Mouse (Mus musculus) retina, adult 2 months (tissue): Measurements from ENCODE around the gene Nrxn1.

Source experiments
- DNase-seq: peaks from one replicate; pipeline ENCODE4 v3.0.0-alpha.2; 2012; ENCODE audit warnings: low read depth, low spot score

Gene Nrxn1

GRCm38 (mm10) chr17:90088314-90088650 lies 1004.6 kb downstream of the Nrxn1 start:
- peak; percentile 59 for DNase-seq

- DNase-seq = no peak
These were observed 1005.1 kb downstream of the Nrxn1 start for GRCm38 (mm10) chr17:90087616-90088313.

- no peak for DNase-seq
These were observed 1006.0 kb downstream of the Nrxn1 start for GRCm38 (mm10) chr17:90086826-90087225.

GRCm38 (mm10) chr17:90079003-90079402 lies 1013.9 kb downstream of the Nrxn1 start:
- no peak for DNase-seq

DNA sequence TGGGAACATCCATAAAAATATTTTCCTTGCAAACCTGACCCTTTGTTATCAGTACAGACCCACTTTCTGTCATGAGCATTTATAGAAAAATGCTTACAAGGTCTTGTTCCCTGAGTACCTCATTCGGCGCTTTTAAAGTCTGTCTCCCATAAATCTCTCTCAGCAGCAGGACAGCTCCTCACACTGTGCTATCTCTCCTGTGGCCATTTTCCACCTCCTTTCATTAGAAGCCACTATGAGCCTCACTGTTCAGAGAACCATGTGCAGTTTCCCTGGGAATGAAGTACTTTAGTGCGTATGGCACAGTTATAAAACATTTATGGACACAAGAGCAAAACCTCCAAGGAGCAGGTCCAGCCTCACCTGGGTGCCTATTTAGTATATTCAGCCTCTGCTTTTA lies 1014.4 kb downstream of the Nrxn1 start:
- no peak for DNase-seq

DNA sequence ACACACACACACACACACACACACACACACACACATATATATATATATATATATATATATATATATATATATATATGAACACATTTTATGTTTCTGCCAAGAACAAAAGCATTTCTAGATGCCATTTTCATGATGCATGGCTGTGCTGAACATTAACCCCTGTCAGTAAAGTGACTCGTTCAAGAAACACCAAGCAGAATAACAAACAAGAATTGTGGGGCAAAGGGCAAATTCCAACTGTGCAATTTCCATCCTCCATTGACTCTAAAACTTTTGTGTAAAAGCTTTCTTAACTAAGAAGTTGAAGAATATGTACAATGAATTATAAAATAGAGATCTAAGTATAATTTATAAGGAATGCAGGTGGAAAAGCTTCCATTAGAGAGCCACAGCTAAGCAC lies 1030.0 kb downstream of the Nrxn1 start:
- DNase-seq = no peak

DNA sequence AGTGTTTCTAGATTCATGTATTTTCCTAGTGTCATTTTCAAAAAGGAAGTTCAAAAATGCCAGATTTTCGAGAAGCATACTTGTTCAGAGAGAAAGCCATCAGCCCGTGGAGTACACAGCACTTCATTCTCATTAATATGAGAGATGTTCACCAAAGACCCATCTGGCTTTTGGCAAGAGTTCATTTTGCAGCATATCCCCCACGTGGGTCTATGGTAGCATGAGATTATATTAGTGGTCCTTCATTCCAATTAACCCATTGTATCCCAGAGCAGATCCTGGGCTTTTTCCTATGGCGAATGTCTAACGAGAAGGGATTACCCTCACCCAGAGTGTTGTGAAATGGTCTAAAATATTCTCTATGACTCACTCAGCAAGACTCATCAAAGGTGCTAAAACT lies 1032.0 kb downstream of the Nrxn1 start:
- no peak for DNase-seq

DNA sequence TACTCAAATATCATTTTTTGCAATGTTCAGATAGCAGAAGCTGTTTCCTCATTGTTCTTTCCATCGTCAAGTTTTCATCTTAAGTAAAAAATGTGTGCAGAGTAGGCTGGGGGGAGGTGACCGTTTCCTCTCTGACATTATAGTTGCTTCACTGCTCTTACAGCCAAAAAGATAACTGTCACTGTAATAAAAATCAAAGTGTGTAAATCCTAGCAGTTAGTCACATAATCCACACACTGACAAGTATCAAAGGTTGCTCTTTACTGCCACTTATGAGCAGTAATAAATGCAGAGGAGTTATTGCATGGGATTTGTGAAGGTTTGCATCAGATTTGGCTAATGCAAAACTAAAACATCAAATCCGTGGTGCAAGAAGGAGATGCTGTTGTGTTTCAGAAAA lies 1032.7 kb downstream of the Nrxn1 start:
- no peak for DNase-seq

DNA sequence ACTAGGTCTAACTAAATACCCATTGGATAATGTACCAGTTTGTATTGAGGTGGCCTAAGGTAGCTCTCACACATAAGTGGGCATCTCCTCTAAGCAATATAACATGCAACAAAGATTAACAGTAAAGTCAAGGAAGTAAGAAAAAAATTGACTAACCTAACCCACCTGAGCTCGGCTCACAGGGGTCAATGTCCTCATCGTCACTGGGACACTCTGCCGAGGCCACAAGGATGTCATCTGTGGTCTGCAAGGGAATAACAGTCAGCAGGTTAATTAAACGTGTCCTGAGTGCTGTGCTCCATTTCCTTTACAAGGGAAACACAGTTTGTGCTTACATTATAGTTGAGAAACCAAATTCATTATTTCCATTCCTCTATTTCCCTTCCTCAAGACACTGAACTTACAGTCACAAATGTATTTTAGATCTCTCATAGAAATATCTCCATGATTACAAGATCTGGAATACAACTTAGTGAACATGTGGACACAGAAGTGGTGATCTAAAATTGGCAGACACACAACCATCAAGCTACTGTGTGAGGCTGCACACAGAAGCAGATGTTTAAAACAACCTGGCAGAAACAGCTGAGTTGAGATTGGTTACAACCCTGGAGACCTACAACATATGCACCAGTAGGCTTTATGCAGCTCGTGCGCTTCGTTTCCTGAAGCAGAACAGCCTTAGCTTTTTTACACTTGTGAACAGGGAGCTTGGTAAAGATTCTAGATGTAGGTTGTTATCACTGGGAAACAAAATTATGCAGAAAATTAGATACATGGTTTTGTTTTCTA lies 1033.4 kb downstream of the Nrxn1 start:
- DNase-seq = no peak

GRCm38 (mm10) chr17:90054312-90054711 lies 1038.6 kb downstream of the Nrxn1 start:
- DNase-seq = no peak

DNA sequence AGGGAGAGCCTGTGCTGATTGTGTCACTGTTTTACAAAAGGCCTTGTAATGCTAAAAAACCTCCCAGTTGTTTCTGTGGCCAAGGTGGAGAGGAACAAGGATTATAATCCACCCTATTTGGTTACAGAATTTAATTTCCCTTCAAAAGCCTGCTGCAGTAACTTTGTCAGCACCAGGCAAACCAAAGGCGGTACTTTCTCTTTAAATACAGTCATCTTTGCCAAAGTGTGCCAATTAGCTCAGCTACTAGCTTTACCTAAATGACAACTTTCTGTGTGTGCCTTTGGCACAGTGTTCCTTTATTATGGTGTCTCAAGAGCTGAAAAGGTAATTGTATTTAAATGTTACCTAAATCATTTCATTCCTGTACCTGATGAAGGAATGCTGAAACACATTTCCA lies 1053.6 kb downstream of the Nrxn1 start:
- DNase-seq = no peak

DNA sequence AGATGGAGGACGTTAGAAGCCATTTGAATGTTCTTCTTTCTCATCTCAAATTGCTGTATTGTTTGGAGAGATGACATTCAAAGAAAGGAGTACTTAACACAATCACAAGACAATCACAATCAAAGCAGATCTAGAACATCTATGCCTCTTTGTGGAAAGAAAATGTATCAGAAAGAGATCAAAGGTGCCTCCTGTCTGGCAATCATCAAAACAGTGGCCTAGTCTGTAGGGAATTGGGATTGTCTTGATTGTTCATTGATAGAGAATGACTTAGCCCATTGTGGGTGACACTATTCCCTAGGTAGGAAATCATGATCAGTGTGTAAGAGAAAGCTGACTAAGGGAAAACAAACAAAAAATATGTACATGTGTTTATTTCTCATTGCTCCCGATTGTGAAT lies 1060.5 kb downstream of the Nrxn1 start:
- no peak for DNase-seq

GRCm38 (mm10) chr17:90016636-90017035 lies 1076.2 kb downstream of the Nrxn1 start:
- DNase-seq = no peak

GRCm38 (mm10) chr17:90011761-90012160 lies 1081.1 kb downstream of the Nrxn1 start:
- no peak for DNase-seq

DNA sequence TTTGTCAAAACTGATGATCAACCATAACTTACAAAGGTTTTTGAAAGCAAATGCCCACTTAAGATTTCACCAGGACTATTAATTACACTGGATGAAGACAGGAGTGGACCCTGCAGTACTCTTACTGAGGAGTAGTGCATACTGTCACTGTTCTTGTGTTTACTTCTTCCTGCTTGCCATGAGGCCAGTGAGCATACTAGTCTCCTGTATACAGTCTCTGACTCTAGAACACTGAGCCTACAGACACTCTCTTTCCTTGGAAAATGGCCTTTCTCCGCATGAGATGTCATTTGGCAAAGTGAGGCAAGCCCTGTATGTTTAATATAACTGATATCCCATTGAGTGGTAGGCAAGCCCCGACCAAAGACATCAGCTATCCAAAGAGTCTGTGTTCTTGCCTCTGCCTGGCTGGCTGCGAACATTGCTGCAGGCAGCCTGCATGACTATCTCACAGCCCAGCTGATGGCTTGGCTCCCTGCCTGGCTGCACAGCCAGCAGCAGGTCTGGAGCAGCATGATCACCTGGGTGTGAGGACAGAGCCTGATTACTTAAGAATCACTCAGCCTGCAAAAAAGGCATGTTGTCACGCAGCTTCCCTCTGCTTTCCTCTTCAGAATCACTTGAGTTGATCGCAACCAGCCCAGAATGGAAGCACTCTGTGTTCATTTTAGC lies 1085.3 kb downstream of the Nrxn1 start:
- no peak for DNase-seq

- DNase-seq = no peak
These were observed 1102.2 kb downstream of the Nrxn1 start for GRCm38 (mm10) chr17:89990651-89991050.
